Mouse (Mus musculus) adrenal gland, postnatal 36 days (tissue): ENCODE measurements around the gene Adprh. TPM values are rescaled to one million over a fixed set of nuclear protein-coding genes. Genes with fewer than 3 reads are reported as not detected.
A peak's percentile ranks its signal among the peaks of the same experiment; 100 is the strongest.

Experiments used
- DNase-seq, 2 experiments: peaks; one replicate each; pipeline ENCODE4 v3.0.0; 2021; ENCODE audit warnings: mixed read lengths in 1 of 2
- total RNA-seq, 2 experiments: library from RNA; stranded (reverse); gene quantifications; 2 replicates each; pipeline ENCODE4 v1.2.3; 2021

The Adprh gene
- total RNA-seq, 2 experiments from 2014 or later = 47.3 to 54.0 TPM

GRCm38 (mm10) chr16:38443721-38444464, 8.6 kb downstream of the Adprh start:
- no peak for DNase-seq

GRCm38 (mm10) chr16:38442216-38442615, 10.3 kb downstream of the Adprh start:
- no peak for DNase-seq

DNA sequence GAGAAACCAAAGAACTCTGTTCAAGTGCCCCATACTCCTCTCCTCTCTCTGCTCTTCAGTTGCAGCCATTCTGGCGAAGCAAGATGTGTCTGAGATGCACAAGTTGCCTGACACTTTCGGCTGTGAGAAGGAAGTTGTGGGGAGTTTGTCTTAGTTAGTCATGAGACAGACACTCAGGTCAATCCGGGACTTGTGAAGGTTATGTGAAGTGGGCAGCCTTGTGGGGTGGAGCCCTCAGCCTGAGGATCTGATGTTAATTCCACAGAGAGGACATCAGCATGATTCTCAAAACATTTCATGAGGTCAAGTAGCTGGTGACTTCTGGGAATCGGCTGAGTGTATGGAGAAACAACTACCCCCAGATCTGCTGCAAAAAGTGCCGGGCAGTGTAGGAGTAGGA, 10.9 kb downstream of the Adprh start:
- no peak for DNase-seq

GRCm38 (mm10) chr16:38440403-38440802, 12.1 kb downstream of the Adprh start:
- no peak for DNase-seq

DNA sequence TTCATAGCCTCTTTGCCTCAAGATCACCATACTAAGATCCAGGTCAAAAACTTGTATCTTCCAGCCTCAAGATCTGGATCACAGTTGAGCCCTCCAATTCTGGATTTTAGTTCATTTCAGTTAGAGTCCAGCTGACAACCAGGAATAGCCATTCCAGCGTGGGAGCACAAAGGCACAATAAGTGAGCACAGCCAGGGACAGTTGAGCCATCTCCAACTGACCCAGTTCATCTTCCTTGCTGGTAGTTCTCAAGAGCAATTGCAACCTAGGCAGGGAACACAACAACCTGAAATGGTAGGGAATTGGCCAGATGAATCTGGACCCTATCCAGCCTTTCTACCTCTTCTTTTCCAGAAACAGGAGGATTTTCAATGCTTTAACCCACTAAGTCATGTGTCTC, 13.3 kb downstream of the Adprh start:
- DNase-seq = no peak

DNA sequence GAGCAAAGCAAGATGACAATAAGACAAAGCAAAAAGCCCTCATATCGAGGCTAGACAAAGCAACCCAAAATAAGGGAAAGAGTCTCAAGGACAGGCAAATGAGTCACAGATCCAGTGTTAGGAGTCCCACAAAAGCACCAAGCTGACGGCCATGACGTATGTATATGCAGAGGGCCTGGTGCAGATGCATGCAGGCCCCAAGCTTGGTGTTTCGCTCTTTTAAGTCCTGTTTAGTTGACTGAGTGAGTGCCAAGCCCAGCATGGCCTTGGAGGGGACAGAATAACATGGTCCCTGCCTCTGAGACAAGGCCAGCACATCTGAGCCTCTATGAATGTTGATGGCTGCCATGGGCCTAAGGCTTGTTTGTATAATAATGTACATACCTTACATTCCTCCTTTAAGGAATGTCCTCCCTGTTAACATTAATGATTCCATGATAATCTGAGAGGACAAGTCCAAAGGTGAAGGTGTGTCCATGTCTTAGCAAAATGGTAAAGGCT, 18.2 kb downstream of the Adprh start:
- DNase-seq = peak; percentile 33 to 50

DNA sequence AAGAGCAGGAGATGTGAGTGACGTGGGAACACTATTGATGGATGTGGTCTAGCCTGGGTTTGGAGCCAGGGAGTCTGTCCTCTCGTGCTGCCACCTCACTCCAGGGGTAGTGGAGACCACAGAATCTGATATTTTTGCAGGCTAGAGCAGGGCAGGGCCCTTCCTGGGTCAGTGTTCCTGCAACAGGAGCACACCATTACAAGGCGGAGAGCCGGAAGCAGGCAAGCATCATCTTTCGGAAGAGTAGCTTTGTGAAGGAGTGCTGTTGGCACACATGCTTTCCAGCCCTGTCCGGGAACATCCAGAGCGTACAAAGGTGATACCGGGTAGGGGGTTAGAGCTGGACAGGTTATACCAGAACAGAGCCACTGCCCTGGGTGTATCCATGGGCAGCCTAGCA, 19.0 kb downstream of the Adprh start:
- DNase-seq = no peak

DNA sequence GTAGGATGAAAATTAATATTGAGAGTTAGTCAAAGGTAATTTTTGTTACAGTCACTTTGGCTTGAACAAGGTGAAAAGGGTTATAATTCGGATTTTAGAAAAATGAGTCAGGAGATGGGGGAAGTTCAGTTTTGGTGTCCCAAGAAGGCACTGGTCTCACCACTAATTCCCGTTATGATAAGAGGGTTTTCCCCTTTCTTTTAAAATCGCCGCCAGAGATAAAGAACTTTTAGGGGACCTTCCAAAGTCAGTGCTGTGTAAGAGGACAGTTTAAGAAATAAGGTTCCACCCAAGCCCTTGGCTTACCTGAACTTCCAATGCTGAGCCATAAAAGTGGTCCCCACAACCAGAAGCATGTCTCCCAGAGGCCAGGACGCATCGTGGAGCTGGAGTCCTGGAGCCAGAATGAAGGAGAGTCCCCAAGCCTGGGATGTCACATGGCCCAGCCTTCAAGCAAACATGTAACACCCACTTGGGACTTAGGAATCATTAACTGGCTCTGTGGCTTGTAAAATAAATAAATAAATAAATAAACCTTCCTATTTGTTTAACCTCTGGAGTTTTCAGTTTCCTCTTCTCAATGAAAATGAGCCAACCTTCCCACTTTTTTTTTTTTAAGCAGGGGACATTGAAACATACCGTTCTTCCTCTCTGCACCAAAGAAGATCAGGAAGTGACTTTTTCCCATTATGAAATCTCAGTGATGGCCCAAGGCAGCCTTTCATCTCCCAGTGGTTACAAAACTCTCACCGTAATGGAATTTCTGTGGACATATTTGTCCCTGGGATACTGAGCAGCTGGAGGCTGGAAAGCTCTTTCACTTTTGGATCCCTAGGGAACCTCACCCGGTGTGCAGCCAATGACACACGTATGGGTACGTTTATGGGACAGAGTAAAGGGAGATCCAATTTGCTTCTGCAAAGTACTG, 19.7 kb downstream of the Adprh start, which contains the start of gene Pla1a:
Pla1a (minus strand) TSS at position 648 of the 928 bp plus-strand sequence.
- peak in 1 of 2 experiments; percentile 38 for DNase-seq

- DNase-seq = peak; percentile 37
These were observed 20.9 kb downstream of the Adprh start for GRCm38 (mm10) chr16:38431446-38432185.

- no peak for DNase-seq
These were observed 26.7 kb downstream of the Adprh start for GRCm38 (mm10) chr16:38425799-38426198.

DNA sequence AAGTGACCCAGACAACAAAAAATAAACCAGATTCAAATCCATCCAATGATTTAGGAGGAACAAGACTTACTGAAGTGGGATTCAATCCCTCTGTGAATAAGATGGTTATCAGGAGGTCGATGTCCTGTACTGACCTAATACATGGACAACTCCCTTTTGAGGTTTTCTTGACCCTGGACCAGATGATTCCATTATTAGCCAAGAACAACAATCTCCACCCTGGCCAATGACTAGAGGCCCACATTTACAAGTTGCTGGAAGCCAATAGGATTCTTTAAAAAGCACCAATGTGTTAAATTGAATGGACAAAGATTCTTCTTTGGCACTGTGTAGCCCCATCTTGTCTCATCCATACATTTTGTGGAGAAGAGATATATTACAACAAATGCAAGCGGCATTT, 27.1 kb downstream of the Adprh start:
- no peak for DNase-seq

DNA sequence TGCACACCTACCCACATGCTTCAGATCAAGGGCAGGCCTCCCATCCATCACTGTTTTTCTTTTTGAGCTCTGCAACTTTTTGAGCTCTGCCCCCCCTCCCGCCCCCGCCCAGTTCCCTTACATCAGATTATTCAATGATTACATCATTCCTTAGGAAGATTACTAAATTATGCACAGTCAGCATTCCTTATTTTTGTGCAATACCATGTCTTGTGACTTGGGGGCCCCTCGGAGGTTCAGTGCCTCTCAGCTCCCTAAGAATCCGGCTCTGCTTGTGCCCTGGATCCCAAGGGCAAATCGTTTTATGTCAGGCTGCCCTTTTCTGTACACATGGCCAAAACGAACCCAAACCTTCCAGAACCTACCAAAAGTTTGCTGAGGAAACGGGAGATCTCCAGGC, 37.5 kb downstream of the Adprh start:
- no peak for DNase-seq

GRCm38 (mm10) chr16:38408416-38408815, 44.1 kb downstream of the Adprh start:
- DNase-seq = no peak

- DNase-seq = no peak
These were observed 44.9 kb downstream of the Adprh start for GRCm38 (mm10) chr16:38407584-38407983.

- no peak for DNase-seq
These were observed 45.8 kb downstream of the Adprh start for GRCm38 (mm10) chr16:38406708-38407107.

DNA sequence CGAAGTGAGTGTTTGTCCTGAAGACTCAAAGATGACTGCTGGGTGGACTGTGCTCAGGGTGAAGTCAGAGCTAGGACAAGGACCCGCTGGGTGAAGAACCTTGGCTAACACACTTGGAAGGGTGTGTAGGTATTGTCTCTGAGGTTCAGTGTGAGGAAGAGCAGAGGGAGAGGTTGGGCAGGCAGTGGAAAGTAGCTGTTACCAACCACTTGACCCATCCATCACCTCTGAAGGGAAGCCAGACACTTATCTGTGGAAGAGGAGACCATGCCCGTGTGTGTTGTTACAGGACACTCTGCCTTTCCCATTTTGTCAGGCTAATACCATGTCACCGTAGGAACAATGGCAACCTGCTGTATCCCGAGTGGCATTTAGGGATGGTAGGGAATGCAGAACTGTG, 46.2 kb downstream of the Adprh start:
- DNase-seq = no peak

DNA sequence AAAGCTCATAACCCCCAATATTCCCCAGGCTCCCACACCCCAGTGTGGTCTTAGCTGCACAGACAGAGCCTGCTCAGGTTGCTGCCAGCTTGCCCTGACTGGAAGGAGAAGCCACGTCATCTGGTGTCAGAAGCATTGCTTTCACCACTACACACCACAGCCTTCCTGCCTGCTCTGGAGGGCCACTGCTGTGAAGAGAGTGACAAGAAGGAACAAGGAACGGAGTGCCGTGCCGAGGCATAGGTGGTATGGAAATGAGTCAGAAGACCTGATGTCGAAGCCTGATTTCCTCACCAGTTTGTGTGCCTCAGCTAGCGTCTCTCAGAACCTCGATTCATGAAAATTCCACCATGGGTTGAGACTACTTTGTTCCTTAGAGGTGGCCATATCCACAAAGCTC, 48.9 kb downstream of the Adprh start:
- DNase-seq = no peak

DNA sequence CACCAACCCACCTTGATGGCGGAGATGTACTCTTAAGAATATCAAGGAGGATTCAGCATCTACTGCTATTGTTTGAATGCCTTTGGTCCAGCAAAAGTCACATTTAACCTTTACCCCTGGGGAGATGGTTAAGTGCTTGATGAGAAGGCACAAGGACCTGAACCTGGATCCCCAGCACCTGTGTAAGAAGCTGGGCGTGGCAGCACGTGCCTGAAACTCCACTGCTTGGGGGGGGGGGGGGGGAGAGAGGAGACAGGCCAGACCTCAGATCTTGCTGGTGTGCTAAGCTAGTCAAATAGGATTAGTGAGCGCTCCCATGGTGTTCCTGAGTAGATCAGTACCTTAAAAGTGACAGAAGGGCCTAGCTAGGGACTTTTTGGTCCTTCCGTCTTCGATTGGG, 51.0 kb downstream of the Adprh start:
- DNase-seq = no peak

DNA sequence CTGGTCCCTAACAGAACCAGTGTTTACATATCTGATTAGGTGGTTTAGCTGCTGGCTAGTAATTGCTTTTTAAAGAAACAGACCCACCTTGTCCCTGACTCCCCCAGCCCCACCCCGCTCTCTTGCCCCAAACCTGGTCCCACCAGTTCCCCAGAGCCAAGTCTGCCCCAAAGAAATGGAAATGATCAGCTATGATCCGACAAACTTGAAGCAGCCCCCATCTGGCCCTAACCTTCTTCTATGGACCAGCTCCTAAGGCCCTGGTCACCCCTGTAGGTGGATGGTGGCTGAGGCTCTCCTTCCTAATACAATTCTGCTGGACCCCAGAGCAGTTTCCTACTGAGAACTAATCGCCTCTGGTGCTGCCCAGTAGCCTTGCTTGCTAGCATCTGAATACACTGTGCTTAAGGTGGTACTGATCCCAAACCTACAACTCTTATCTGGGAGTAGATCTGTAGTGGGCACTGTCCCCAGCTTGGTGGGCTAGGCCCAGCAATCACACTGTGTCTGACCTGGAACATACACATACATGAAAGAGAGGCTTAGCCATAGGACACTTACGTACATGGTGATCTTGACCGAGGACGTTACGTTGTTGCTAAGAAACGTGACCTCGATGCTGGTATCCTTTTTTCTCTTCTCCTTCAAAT, 52.1 kb downstream of the Adprh start:
- DNase-seq = peak; percentile 25 to 47

DNA sequence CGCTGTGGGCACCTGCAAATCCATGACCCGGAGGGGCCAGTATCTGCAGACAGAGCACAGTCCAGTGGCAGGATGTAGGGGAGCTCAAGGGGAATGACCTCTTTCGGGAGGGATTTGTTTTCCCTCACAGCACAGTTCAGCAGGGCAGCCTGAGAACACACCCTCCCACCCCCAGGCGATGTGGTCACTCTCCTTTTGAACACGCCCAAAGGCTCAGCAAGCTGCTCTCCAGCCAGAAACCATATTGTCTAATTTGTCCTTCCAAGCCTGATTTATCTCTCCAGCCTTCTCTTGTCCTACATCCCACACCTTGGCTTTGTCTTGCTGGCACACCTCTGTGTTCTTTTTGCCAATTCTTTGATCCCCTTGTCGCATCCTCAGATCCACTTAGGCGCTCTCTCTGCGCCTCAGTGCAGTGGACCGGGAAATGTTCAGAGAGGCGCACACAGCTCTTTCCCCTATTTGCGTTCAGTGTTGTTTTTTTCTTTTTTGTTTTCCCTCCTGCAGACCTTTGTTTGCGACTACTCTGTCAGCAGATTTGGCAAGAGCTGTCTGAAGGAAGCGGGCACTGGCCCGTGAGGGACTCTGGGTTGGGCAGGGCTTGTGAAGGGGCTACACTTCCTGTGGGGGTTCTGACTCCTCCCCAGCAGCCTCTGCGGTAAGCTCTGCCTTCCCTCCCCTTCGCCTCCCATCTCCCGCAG, 52.8 kb downstream of the Adprh start:
- peak; percentile 73 to 78 for DNase-seq

DNA sequence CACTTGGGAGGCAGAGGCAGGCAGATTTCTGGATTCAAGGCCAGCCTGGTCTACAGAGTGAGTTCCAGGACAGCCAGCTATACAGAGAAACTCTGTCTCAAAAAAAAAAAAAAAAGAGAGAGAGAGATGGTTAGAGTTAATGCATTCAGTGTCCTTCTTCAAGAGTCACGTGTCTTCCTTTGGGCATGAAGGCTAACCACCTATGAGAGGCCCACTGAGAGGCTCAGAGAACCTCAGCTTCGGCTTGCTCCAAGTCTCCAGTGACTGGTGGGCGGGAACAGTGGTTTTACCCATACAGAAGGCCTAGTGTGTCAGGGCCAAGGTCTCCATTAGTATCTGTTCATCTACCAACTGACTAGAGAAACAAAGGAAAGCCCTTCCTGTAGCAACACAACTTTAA, 53.4 kb downstream of the Adprh start:
- no peak for DNase-seq
